Mouse (Mus musculus) bone marrow, adult 2 months (tissue): ENCODE measurements around the gene Agrp. TPM values are rescaled to one million over a fixed set of nuclear protein-coding genes. Genes with fewer than 3 reads are reported as not detected.

Experiments
- H3K27ac ChIP-seq: fragments of 200-500 bp; 2 replicates; pipeline ENCODE4 v1.5.1; 2012; ENCODE audit warnings: low read depth, mild to moderate bottlenecking, control low read depth, inconsistent platforms, low read length; ENCODE audit not compliant: control insufficient read depth, poor library complexity, insufficient read depth
- H3K4me1 ChIP-seq: fragments of 200-500 bp; 2 replicates; pipeline ENCODE4 v1.6.1; 2011; ENCODE audit warnings: low read length; ENCODE audit not compliant: control insufficient read depth, insufficient read depth
- H3K4me3 ChIP-seq: fragments of 200-500 bp; replicated peaks from 2 replicates; pipeline ENCODE3; 2011; ENCODE audit warnings: mild to moderate bottlenecking, low read depth, low read length, control low read depth; ENCODE audit not compliant: control insufficient read depth
- CTCF ChIP-seq: fragments of 200-500 bp; IDR thresholded peaks from 2 replicates; pipeline ENCODE4 v1.5.1; 2011; ENCODE audit warnings: low read length, control low read depth; ENCODE audit not compliant: control insufficient read depth, insufficient read depth
- POLR2A ChIP-seq: fragments of 200-500 bp; IDR thresholded peaks from 2 replicates; pipeline ENCODE4 v1.6.1; 2011; ENCODE audit warnings: low read depth, mild to moderate bottlenecking, control low read depth, low read length, borderline replicate concordance; ENCODE audit not compliant: control insufficient read depth
- WGBS: fragments of 180-500 bp; shearing (Covaris S2); methylation state at CpG from one replicate; pipeline ENCODE4 v1.1.7; 2018; 5-methylcytosine and 5-hydroxymethylcytosine counted together
- polyA plus RNA-seq: library from polyadenylated mRNA; stranded (reverse); fragments of >200 nt; gene quantifications from 2 replicates; pipeline ENCODE4 v1.2.4, GENCODE M21; 2011; ENCODE audit warnings: low replicate concordance; ENCODE audit not compliant: missing spikeins, insufficient read depth, insufficient read length

Gene Agrp
- polyA plus RNA-seq, 1 experiment, result not detected

GRCm38 (mm10) chr8:105533439-105533838 lies 103.8 kb downstream of the Agrp start:
- Histone ChIP-seq H3K27ac (no peak overlapping the region), H3K4me1 (peaks cover 2% of the 10 kb centered on the region; the same call in 1 of the 2 replicates), H3K4me3 (no peak overlapping the region)
- WGBS, result 4% methylated on average over 2 of the region's 2 CpGs
- TF ChIP-seq POLR2A, result no peak
- TF ChIP-seq CTCF, result no peak

DNA sequence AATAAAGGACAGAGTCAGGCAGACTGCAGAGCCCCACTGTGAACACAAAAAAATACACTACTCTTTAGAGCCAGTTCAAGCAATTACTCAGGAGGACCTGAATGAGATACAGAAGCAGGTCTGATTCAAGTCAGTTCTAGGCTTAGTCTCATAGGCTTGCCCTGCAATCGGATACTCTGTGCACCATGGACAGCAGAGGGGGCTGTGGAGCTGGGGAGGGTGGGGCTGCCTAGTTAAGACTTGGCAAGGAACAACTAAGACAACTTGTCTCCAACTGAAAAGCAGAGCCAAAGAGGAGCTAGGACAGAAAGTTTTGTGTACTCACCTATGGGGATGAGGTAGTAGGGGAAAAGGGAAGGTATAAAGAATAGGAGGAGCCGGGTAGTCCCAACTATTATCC lies 105.4 kb downstream of the Agrp start:
- TF ChIP-seq CTCF (peak; percentile 62), POLR2A (no peak)
- H3K4me3 ChIP-seq, result no peak overlapping the region
- no peak overlapping the region for H3K27ac ChIP-seq
- H3K4me1 ChIP-seq, result peaks cover 2% of the 10 kb centered on the region; the same call in 1 of the 2 replicates
- 43% methylated on average over 2 of the region's 2 CpGs for WGBS

GRCm38 (mm10) chr8:105529271-105529670 lies 107.9 kb downstream of the Agrp start:
- Histone ChIP-seq H3K4me3 (no peak overlapping the region), H3K27ac (no peak overlapping the region), H3K4me1 (peaks cover 2% of the 10 kb centered on the region; the same call in 1 of the 2 replicates)
- TF ChIP-seq POLR2A, result no peak
- no peak for TF ChIP-seq CTCF
- WGBS, result 93% methylated on average over 3 of the region's 3 CpGs

DNA sequence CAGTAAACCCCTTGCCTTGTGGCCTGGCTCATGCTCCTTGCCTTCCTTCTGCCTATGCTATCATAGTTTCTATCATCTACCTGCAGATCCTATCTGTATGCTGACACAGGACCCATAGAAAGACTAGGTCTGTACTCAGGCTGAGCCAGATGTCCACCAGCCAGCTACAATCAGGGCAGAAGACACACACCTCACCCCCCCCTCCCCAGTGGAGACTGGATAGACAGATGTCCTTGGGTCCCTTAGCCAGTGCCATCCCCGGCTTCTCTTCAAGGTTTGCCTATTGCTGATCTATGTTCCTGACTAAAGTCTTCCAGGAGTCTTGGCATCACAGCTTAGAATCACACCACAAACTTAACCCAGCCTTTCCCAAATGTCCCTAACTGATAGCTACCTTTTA lies 109.0 kb downstream of the Agrp start:
- H3K4me1 ChIP-seq, result no peaks in the 10 kb centered on the region; the same call in 1 of the 2 replicates
- H3K27ac ChIP-seq, result no peak overlapping the region
- H3K4me3 ChIP-seq, result no peak overlapping the region
- WGBS, result 92% methylated on average over 1 of the region's 1 CpGs
- TF ChIP-seq POLR2A (no peak), CTCF (no peak)

GRCm38 (mm10) chr8:105527110-105527509 lies 110.1 kb downstream of the Agrp start:
- WGBS, result 70% methylated on average over 2 of the region's 2 CpGs
- Histone ChIP-seq H3K4me3 (no peak overlapping the region), H3K27ac (no peak overlapping the region), H3K4me1 (no peaks in the 10 kb centered on the region; the same call in 1 of the 2 replicates)
- TF ChIP-seq POLR2A (no peak), CTCF (no peak)

- H3K4me1 ChIP-seq, result peaks cover 3% of the 10 kb centered on the region
- no peak overlapping the region for H3K4me3 ChIP-seq
- TF ChIP-seq CTCF (no peak), POLR2A (no peak)
- no peak overlapping the region for H3K27ac ChIP-seq
- WGBS, result 83% methylated on average over 9 of the region's 9 CpGs
Measured at GRCm38 (mm10) chr8:105522890-105523289, 114.3 kb downstream of the Agrp start.

DNA sequence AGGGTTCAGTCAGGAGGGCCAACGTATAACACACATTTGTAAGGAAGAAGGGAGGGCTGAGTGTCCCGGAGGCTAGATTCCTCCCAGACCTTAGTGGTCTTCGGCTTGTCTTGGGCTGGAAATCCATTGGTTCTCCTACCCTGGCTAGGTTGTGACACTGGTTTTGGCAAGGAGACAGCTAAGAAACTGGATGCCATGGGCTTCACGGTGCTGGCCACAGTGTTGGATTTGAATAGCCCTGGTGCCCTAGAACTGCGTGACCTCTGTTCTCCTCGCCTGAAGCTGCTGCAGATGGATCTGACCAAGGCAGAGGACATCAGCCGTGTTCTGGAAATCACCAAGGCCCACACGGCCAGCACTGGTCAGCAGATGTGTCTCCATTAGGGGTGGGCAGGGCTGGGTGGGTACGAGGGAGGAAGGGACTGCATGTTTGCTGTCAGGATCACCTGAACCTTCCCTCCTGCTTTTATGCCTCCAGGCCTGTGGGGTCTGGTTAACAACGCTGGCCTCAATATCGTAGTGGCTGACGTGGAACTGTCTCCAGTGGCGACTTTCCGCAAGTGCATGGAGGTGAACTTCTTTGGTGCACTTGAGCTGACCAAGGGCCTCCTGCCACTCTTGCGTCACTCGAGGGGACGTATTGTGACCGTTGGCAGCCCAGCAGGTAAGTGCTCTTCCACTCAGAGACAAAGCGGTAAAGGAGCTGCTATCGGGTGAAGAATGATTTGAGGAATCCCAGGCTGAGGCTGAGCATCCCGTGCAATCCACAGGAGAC lies 115.0 kb downstream of the Agrp start:
- H3K4me1 ChIP-seq, result peaks cover 3% of the 10 kb centered on the region
- 88% methylated on average over 21 of the region's 21 CpGs for WGBS
- no peak for TF ChIP-seq CTCF
- TF ChIP-seq POLR2A, result no peak
- H3K27ac ChIP-seq, result no peak overlapping the region
- no peak overlapping the region for H3K4me3 ChIP-seq

GRCm38 (mm10) chr8:105521061-105521460 lies 116.1 kb downstream of the Agrp start:
- H3K4me3 ChIP-seq, result no peak overlapping the region
- no peak overlapping the region for H3K27ac ChIP-seq
- peaks cover 3% of the 10 kb centered on the region for H3K4me1 ChIP-seq
- 60% methylated on average over 3 of the region's 3 CpGs for WGBS
- TF ChIP-seq POLR2A (no peak), CTCF (no peak)

DNA sequence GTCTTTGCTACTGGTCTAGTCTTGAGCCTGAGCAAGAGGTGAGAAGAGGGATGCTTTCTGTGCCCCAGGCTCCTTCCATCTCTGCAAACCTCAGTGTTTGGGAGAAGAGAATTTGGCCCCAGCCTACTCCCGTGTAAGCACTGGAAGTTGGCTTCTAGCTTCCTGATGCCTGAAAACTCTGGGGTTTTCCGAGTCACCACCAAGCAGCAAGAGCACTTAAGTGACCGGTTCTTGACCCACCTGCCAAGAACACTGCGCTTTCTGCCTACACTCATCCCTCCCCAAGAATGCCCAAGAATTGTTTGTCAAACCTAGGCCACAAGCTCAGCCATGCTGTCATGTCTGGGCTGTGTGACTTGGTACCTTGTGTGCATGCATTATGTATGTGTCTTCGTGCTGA lies 116.7 kb downstream of the Agrp start:
- H3K4me1 ChIP-seq, result peaks cover 3% of the 10 kb centered on the region
- TF ChIP-seq CTCF, result no peak
- TF ChIP-seq POLR2A, result no peak
- H3K4me3 ChIP-seq, result no peak overlapping the region
- no peak overlapping the region for H3K27ac ChIP-seq
- 90% methylated on average over 5 of the region's 5 CpGs for WGBS
